Mouse (Mus musculus) limb, embryonic 14.5 days (tissue): ENCODE results near the gene Fis1. TPM values are rescaled to one million over a fixed set of nuclear protein-coding genes. Genes with fewer than 3 reads are reported as not detected.

Experiments used
- ATAC-seq: fragments of 200-750 bp; cut with Nextera tagmentation; 2 replicates; pipeline ENCODE4 v1.8.0; 2017; ENCODE audit warnings: low read depth, moderate number of reproducible peaks, moderate TSS enrichment; ENCODE audit not compliant: low FRiP score
- DNase-seq: peaks from one replicate; pipeline ENCODE4 v3.0.0-alpha.2; 2015; ENCODE audit warnings: low spot score
- H3K27ac ChIP-seq: fragments of 300-500 bp; sonication (generic); replicated peaks from 2 replicates; pipeline ENCODE4 v1.5.1; 2014; ENCODE audit warnings: low read depth, mild to moderate bottlenecking, low read length, moderate library complexity, mixed read lengths
- H3K27me3 ChIP-seq: fragments of 300-500 bp; sonication (generic); 2 replicates; pipeline ENCODE4 v1.6.1; 2014; ENCODE audit warnings: low read length, mixed read lengths; ENCODE audit not compliant: control insufficient read depth, insufficient read depth
- H3K36me3 ChIP-seq: fragments of 300-500 bp; sonication (generic); 2 replicates; pipeline ENCODE4 v1.6.1; 2014; ENCODE audit warnings: mild to moderate bottlenecking, low read length, moderate library complexity, mixed read lengths; ENCODE audit not compliant: control insufficient read depth, insufficient read depth
- H3K4me1 ChIP-seq: fragments of 300-500 bp; sonication (generic); 2 replicates; pipeline ENCODE4 v1.6.1; 2014; ENCODE audit warnings: antibody characterized with exemption, low read length, mixed read lengths; ENCODE audit not compliant: control insufficient read depth, insufficient read depth
- H3K4me2 ChIP-seq: fragments of 300-500 bp; sonication (generic); replicated peaks from 2 replicates; pipeline ENCODE4 v1.6.1; 2014; ENCODE audit warnings: low read depth, mild to moderate bottlenecking, low read length, moderate library complexity; ENCODE audit not compliant: severe bottlenecking
- H3K4me3 ChIP-seq: fragments of 300-500 bp; sonication (generic); replicated peaks from 2 replicates; pipeline ENCODE4 v1.5.1; 2014; ENCODE audit warnings: low read length
- H3K9ac ChIP-seq: fragments of 300-500 bp; sonication (generic); 2 replicates; pipeline ENCODE4 v1.6.1; 2014; ENCODE audit warnings: mild to moderate bottlenecking, low read depth, low read length, moderate library complexity; ENCODE audit not compliant: severe bottlenecking
- H3K9me3 ChIP-seq: fragments of 300-500 bp; sonication (generic); 2 replicates; pipeline ENCODE4 v1.6.1; 2016; ENCODE audit warnings: low read length; ENCODE audit not compliant: control insufficient read depth
- POLR2A ChIP-seq: fragments of 200-500 bp; IDR thresholded peaks from 2 replicates; pipeline ENCODE4 v1.8.0; 2012; ENCODE audit warnings: inconsistent platforms, mild to moderate bottlenecking, moderate library complexity, borderline replicate concordance; ENCODE audit not compliant: insufficient read depth, insufficient read length; ENCODE audit errors: extremely low read depth
- WGBS: fragments of 180-500 bp; shearing (Covaris S2); extraction: QIAGEN DNeasy Blood & Tissue Kit; methylation state at CpG from one replicate; pipeline ENCODE4 v1.1.7; 2014; 5-methylcytosine and 5-hydroxymethylcytosine counted together
- microRNA counts: library from miRNA; unstranded; fragments of <30 nt; microRNA quantifications from one replicate; lab custom pipeline; 2016
- microRNA-seq: library from miRNA; unstranded; fragments of <30 nt; microRNA quantifications from one replicate; pipeline ENCODE4, GENCODE M21; 2016
- polyA plus RNA-seq, 2 experiments: library from polyadenylated mRNA; depleted of rRNA in 1 of 2; stranded (reverse) in 1 of 2; unstranded in 1 of 2; fragments of >200 nt; fragmentation: Nextera tagmentation in 1 of 2; extraction: Ambion mirVana in 1 of 2; gene quantifications; 2 replicates each; pipeline versions ENCODE4 v1.2.1 to v1.2.3; 2012 to 2014

Fis1 gene
- polyA plus RNA-seq, 2 experiments: 225 to 284 TPM

- H3K27ac ChIP-seq: no peak overlapping the region
- H3K36me3 ChIP-seq: no peaks in the 10 kb centered on the region
- H3K9me3 ChIP-seq: no peaks in the 10 kb centered on the region
- H3K9ac ChIP-seq: no peak overlapping the region
- 73% methylated on average over 15 of the region's 15 CpGs for WGBS
- no peak overlapping the region for H3K4me2 ChIP-seq
- TF ChIP-seq POLR2A: no peak
- DNase-seq: no peak
- no peak for ATAC-seq
- H3K27me3 ChIP-seq: no peaks in the 10 kb centered on the region
- no peak overlapping the region for H3K4me3 ChIP-seq
- no peaks in the 10 kb centered on the region for H3K4me1 ChIP-seq
Measured at GRCm38 (mm10) chr5:137012401-137012950, 59.4 kb downstream of the Fis1 start.

MicroRNA genes within 50 kb of the gene (microRNA counts, 519-probe panel; counts per million panel counts)
- microRNA mmu-miR-702 (lab: Ali Mortazavi, UCI): not detected

Small RNA genes lying within 50 kb of the gene (microRNA-seq; reads per million reads assigned to microRNA genes)
- gene Mir702: 27.9 reads per million, percentile 32 among the genes with 10 or more reads in this experiment

Other genes with a start within 250 kb of the Fis1 start
- gene Col26a1, start 70.1 kb upstream of the Fis1 start, polyA plus RNA-seq (2012; rRNA removed): 219 and 265 TPM in 2 replicates
- gene Col26a1, start 70.1 kb upstream of the Fis1 start, polyA plus RNA-seq (2014; fragmentation: Nextera tagmentation; extraction: Ambion mirVana): 85.5 and 109 TPM in 2 replicates
- 23.4 and 28.8 TPM in 2 replicates for gene Ift22, start 45.1 kb upstream of the Fis1 start, polyA plus RNA-seq (2012; rRNA removed)
- gene Ift22, start 45.1 kb upstream of the Fis1 start, polyA plus RNA-seq (2014; fragmentation: Nextera tagmentation; extraction: Ambion mirVana): 56.6 and 58.9 TPM in 2 replicates
- gene Cldn15, start 13.3 kb downstream of the Fis1 start, polyA plus RNA-seq (2012; rRNA removed): 0.60 and 0.74 TPM in 2 replicates
- gene Cldn15, start 13.3 kb downstream of the Fis1 start, polyA plus RNA-seq (2014; fragmentation: Nextera tagmentation; extraction: Ambion mirVana): 0.28 TPM in 1 of 2 replicates, not detected in the other
- gene Plod3, start 33.7 kb downstream of the Fis1 start, polyA plus RNA-seq (2012; rRNA removed): 114 and 126 TPM in 2 replicates
- 54.0 and 55.1 TPM in 2 replicates for gene Plod3, start 33.7 kb downstream of the Fis1 start, polyA plus RNA-seq (2014; fragmentation: Nextera tagmentation; extraction: Ambion mirVana)
- gene Znhit1, start 34.7 kb downstream of the Fis1 start, polyA plus RNA-seq (2012; rRNA removed): 82.4 and 82.7 TPM in 2 replicates
- gene Znhit1, start 34.7 kb downstream of the Fis1 start, polyA plus RNA-seq (2014; fragmentation: Nextera tagmentation; extraction: Ambion mirVana): 105 and 112 TPM in 2 replicates
- 0.08 and 0.21 TPM in 2 replicates for gene Vgf, start 73.1 kb downstream of the Fis1 start, polyA plus RNA-seq (2012; rRNA removed)
- gene Vgf, start 73.1 kb downstream of the Fis1 start, polyA plus RNA-seq (2014; fragmentation: Nextera tagmentation; extraction: Ambion mirVana): 0.11 TPM in 1 of 2 replicates, not detected in the other
- 98.3 and 112 TPM in 2 replicates for gene Ap1s1, start 92.9 kb downstream of the Fis1 start, polyA plus RNA-seq (2012; rRNA removed)
- gene Ap1s1, start 92.9 kb downstream of the Fis1 start, polyA plus RNA-seq (2014; fragmentation: Nextera tagmentation; extraction: Ambion mirVana): 144 and 146 TPM in 2 replicates
- gene Serpine1, start 119.0 kb downstream of the Fis1 start, polyA plus RNA-seq (2012; rRNA removed): 3.9 and 4.5 TPM in 2 replicates
- 0.40 and 0.48 TPM in 2 replicates for gene Serpine1, start 119.0 kb downstream of the Fis1 start, polyA plus RNA-seq (2014; fragmentation: Nextera tagmentation; extraction: Ambion mirVana)
- gene Trim56, start 162.9 kb downstream of the Fis1 start, polyA plus RNA-seq (2012; rRNA removed): 3.1 and 4.0 TPM in 2 replicates
- gene Trim56, start 162.9 kb downstream of the Fis1 start, polyA plus RNA-seq (2014; fragmentation: Nextera tagmentation; extraction: Ambion mirVana): 9.1 and 9.5 TPM in 2 replicates
- not detected in 2 replicates for gene Muc3, start 196.0 kb downstream of the Fis1 start, polyA plus RNA-seq (2012; rRNA removed)
- gene Muc3, start 196.0 kb downstream of the Fis1 start, polyA plus RNA-seq (2014; fragmentation: Nextera tagmentation; extraction: Ambion mirVana): not detected in 2 replicates